In the genomic region with DNA sequence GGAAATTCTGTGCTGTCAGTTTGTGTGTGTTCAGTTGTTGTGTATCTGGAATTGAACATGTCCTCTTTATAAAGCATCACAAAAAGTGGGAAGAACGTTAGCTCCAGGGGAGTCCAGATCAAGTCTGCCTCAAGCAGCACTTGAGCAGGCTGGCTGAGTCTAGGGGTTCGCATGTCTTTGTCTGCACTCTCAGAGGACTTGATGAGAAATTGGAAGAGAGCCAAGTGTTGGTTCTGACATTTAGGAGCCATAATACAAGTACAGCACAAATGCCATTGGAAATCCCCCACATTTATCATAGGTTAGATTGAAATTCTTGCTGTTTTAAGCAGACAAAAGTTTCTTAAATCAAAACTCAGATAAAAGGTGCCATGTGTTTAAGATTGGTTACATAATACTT, we compare ENCODE assay signal across 19 mouse cellular contexts.
"Had no signal": no experiment of that assay in that cellular context is flagged by ENCODE, and none has a peak within 500 bp of the region (broad histone marks: within the 10 kb centered on the region; RNA-seq: fewer than 3 reads in every experiment).

No protein-coding gene starts in this region.

- H3K4me3 ChIP-seq: intestine, embryonic 15.5 days; kidney, embryonic 15.5 days; limb, embryonic 12.5 days; limb, embryonic 15.5 days; midbrain, embryonic 12.5 days; stomach, embryonic 15.5 days had no signal

- DNase-seq: kidney, adult 11 months; kidney, adult 8-10 months; kidney, postnatal 10 days; kidney, postnatal 36 days; left cerebral cortex, postnatal 4 days; liver, postnatal 0 days; lung, postnatal 14 days; lung, postnatal 4 days; right cerebral cortex, postnatal 25 days; spleen, adult 18-20 months; thymus, postnatal 25 days had no signal

- H3K27ac ChIP-seq: intestine, embryonic 15.5 days; kidney, embryonic 15.5 days; limb, embryonic 12.5 days; limb, embryonic 15.5 days; liver, embryonic 14.5 days; midbrain, embryonic 12.5 days; stomach, embryonic 15.5 days had no signal

- H3K36me3 ChIP-seq: intestine, embryonic 15.5 days; kidney, embryonic 15.5 days; limb, embryonic 12.5 days; limb, embryonic 15.5 days; midbrain, embryonic 12.5 days; stomach, embryonic 15.5 days had no signal

- ATAC-seq: intestine, embryonic 15.5 days; liver, postnatal 0 days had no signal

- H3K9me3 ChIP-seq: intestine, embryonic 15.5 days; kidney, embryonic 15.5 days; limb, embryonic 12.5 days; limb, embryonic 15.5 days; midbrain, embryonic 12.5 days; stomach, embryonic 15.5 days had no signal

- H3K27me3 ChIP-seq: intestine, embryonic 15.5 days; kidney, embryonic 15.5 days; limb, embryonic 15.5 days; midbrain, embryonic 12.5 days; stomach, embryonic 15.5 days had no signal

- H3K9ac ChIP-seq: intestine, embryonic 15.5 days; kidney, embryonic 15.5 days; limb, embryonic 12.5 days; limb, embryonic 15.5 days; liver, embryonic 14.5 days; liver, postnatal 0 days; midbrain, embryonic 12.5 days; stomach, embryonic 15.5 days had no signal

- H3K4me2 ChIP-seq: intestine, embryonic 15.5 days; kidney, embryonic 15.5 days; limb, embryonic 12.5 days; limb, embryonic 15.5 days; liver, embryonic 11.5 days; midbrain, embryonic 12.5 days; stomach, embryonic 15.5 days had no signal

- H3K4me1 ChIP-seq: intestine, embryonic 15.5 days; kidney, embryonic 15.5 days; limb, embryonic 12.5 days; limb, embryonic 15.5 days; stomach, embryonic 15.5 days had no signal
